Mouse (Mus musculus): ENCODE data around the gene Mamstr. TPM values are rescaled to one million over a fixed set of nuclear protein-coding genes. Genes with fewer than 3 reads are reported as not detected.
A peak's percentile ranks its signal among the peaks of the same experiment; 100 is the strongest.

Gene Mamstr
- total RNA-seq, 1 experiment = 0.71 TPM

DNA sequence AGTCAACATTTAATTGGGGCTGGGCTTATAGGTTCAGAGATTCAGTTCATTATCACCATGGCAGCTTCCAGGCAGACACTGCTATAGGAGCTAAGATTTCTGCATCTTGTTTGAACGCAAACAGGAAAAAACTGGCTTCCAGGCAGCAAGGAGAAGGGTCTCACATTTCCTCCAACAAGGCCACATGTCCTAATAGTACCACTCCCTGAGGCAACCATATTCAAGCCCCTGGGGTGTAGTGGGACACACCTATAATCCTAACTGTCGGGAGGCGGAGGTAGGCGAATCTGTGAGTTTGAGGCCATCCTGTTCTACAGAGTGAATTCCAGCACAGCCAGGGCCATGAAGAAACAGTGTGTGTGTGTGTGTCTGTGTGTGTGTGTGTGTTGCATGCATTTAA, 44.6 kb upstream of the Mamstr start:
- H3K27ac ChIP-seq (ENCODE audit: insufficient read depth, low read depth, low read length, poor library complexity, severe bottlenecking) = peak overlapping the region; percentile 49; the same call in 1 of the 2 replicates
- TF ChIP-seq HCFC1 (IDR thresholded peaks at IDR 0.05; ENCODE audit: borderline replicate concordance, insufficient read depth, low read length) = no peak
- no peak for TF ChIP-seq ZNF384 (IDR thresholded peaks at IDR 0.05; ENCODE audit: low read depth, low read length)
- DNase-seq (ENCODE audit: low read depth, low spot score) = no peak
- H3K9me3 ChIP-seq (ENCODE audit: control insufficient read depth, insufficient read depth, low read depth, low read length) = no peaks in the 10 kb centered on the region
- in situ Hi-C loops (cut with MboI; ENCODE audit: low sequenced_read_pairs in 2 of 2, unreplicated experiment in 2 of 2) = loop anchor here in 1 of 2 experiments (10.0 kb wide), 1 partner anchor 120 kb away; no protein-coding TSS in a partner anchor
- H3K9ac ChIP-seq (ENCODE audit: insufficient read depth, low read depth, low read length, poor library complexity, severe bottlenecking) = no peak overlapping the region
- H3K4me1 ChIP-seq (ENCODE audit: control insufficient read depth in 2 of 2, insufficient read depth in 2 of 2, low read length in 2 of 2, poor library complexity in 1 of 2) = peaks cover 2 to 24% of the 10 kb centered on the region in 2 experiments; a peak in 2 of 4 replicates
- H3K4me3 ChIP-seq (ENCODE audit: insufficient read depth in 1 of 2, low read depth in 1 of 2, low read length in 2 of 2, poor library complexity in 1 of 2, severe bottlenecking in 1 of 2) = no peak overlapping the region
- peaks cover under 1% of the 10 kb centered on the region; the same call in 1 of the 2 replicates for H3K36me3 ChIP-seq (ENCODE audit: control insufficient read depth, insufficient read depth, low read length, poor library complexity, severe bottlenecking)

DNA sequence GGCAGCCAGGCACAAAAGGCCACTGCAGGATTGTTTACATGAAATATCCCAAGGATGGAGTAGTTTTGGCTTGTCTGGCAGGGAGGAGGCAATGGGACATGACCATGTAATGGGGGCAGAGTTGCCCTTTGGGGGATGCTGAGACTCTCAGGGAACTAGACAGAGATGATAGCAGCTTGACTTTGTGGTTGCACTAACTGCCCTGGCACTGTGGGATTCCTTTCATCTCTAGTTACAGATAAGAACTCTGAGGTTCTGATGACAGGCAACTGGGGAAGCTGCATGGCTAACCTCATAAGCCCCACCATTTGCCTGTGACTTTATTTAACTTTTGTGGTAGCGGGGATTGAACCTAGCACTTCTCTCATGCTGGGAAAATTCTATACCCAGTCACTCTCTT, 43.7 kb upstream of the Mamstr start:
- no peaks in the 10 kb centered on the region for H3K9me3 ChIP-seq (ENCODE audit: control insufficient read depth, insufficient read depth, low read depth, low read length)
- no peak overlapping the region for H3K9ac ChIP-seq (ENCODE audit: insufficient read depth, low read depth, low read length, poor library complexity, severe bottlenecking)
- in situ Hi-C loops (cut with MboI; ENCODE audit: low sequenced_read_pairs in 2 of 2, unreplicated experiment in 2 of 2) = loop anchor here in 1 of 2 experiments (10.0 kb wide), 1 partner anchor 121 kb away; no protein-coding TSS in a partner anchor
- no peak for DNase-seq (ENCODE audit: low read depth, low spot score)
- H3K4me1 ChIP-seq (ENCODE audit: control insufficient read depth in 2 of 2, insufficient read depth in 2 of 2, low read length in 2 of 2, poor library complexity in 1 of 2) = peaks cover 2 to 29% of the 10 kb centered on the region in 2 experiments; a peak in 2 of 4 replicates
- no peak overlapping the region for H3K27ac ChIP-seq (ENCODE audit: insufficient read depth, low read depth, low read length, poor library complexity, severe bottlenecking)
- no peaks in the 10 kb centered on the region; the same call in 1 of the 2 replicates for H3K36me3 ChIP-seq (ENCODE audit: control insufficient read depth, insufficient read depth, low read length, poor library complexity, severe bottlenecking)
- TF ChIP-seq MAFK (IDR thresholded peaks at IDR 0.05; ENCODE audit: insufficient read depth, low read depth, low read length) = no peak
- no peak for TF ChIP-seq CHD2 (IDR thresholded peaks at IDR 0.05; ENCODE audit: low read depth, low read length)
- TF ChIP-seq ZNF384 (IDR thresholded peaks at IDR 0.05; ENCODE audit: low read depth, low read length) = no peak
- TF ChIP-seq ZC3H11A (IDR thresholded peaks at IDR 0.05; ENCODE audit: borderline replicate concordance, low read depth, low read length) = no peak
- no peak for TF ChIP-seq HCFC1 (IDR thresholded peaks at IDR 0.05; ENCODE audit: borderline replicate concordance, insufficient read depth, low read length)
- no peak overlapping the region for H3K4me3 ChIP-seq (ENCODE audit: insufficient read depth in 1 of 2, low read depth in 1 of 2, low read length in 2 of 2, poor library complexity in 1 of 2, severe bottlenecking in 1 of 2)

DNA sequence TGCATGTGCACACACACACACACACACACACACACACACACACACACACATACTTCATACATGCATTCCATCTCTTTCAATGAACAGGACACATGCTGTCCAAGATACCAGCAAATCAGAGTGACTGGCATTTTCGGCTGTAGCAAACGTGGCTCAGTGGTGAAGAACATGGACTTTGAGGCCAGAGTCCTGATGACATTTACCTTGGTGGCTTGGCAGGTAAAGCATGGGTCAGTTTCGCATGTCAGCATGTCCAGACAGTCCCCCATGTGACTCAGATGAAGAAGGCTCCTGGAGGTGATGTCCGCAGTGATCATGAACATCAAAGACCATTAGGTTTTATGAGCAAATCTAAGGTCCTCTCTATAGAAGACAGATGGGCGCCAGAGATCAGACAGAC, 42.8 kb upstream of the Mamstr start:
- H3K4me3 ChIP-seq (ENCODE audit: insufficient read depth in 1 of 2, low read depth in 1 of 2, low read length in 2 of 2, poor library complexity in 1 of 2, severe bottlenecking in 1 of 2) = no peak overlapping the region
- H3K27ac ChIP-seq (ENCODE audit: insufficient read depth, low read depth, low read length, poor library complexity, severe bottlenecking) = no peak overlapping the region
- H3K36me3 ChIP-seq (ENCODE audit: control insufficient read depth, insufficient read depth, low read length, poor library complexity, severe bottlenecking) = no peaks in the 10 kb centered on the region; the same call in 1 of the 2 replicates
- H3K9me3 ChIP-seq (ENCODE audit: control insufficient read depth, insufficient read depth, low read depth, low read length) = no peaks in the 10 kb centered on the region
- peaks cover 2 to 34% of the 10 kb centered on the region in 2 experiments; a peak in 2 of 4 replicates for H3K4me1 ChIP-seq (ENCODE audit: control insufficient read depth in 2 of 2, insufficient read depth in 2 of 2, low read length in 2 of 2, poor library complexity in 1 of 2)
- TF ChIP-seq HCFC1 (IDR thresholded peaks at IDR 0.05; ENCODE audit: borderline replicate concordance, insufficient read depth, low read length) (no peak), CHD2 (IDR thresholded peaks at IDR 0.05; ENCODE audit: low read depth, low read length) (no peak), MAFK (IDR thresholded peaks at IDR 0.05; ENCODE audit: insufficient read depth, low read depth, low read length) (no peak), ZC3H11A (IDR thresholded peaks at IDR 0.05; ENCODE audit: borderline replicate concordance, low read depth, low read length) (no peak), ZNF384 (IDR thresholded peaks at IDR 0.05; ENCODE audit: low read depth, low read length) (no peak)
- in situ Hi-C loops (cut with MboI; ENCODE audit: low sequenced_read_pairs in 2 of 2, unreplicated experiment in 2 of 2) = loop anchor here in 1 of 2 experiments (10.0 kb wide), 1 partner anchor 122 kb away; no protein-coding TSS in a partner anchor
- DNase-seq (ENCODE audit: low read depth, low spot score) = no peak
- H3K9ac ChIP-seq (ENCODE audit: insufficient read depth, low read depth, low read length, poor library complexity, severe bottlenecking) = no peak overlapping the region

DNA sequence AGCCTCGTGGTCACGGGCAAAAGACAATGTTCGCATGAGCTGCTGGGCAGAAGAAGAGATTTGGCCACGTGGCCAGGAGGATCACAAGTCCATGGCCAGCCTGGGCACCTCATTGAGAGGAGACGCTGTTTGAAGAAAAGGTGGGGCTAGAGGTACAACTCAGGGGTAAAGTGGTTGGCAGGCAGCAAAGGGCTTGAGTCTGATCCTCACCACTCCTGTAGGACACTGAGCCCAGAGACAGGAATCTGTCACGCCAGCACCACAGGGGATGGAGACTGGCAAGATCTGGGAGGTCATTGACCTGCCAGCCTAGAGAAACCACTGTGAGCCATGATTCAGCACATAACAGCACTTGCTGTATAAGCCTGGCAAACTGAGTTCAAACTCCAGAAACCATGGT, 42.2 kb upstream of the Mamstr start:
- Histone ChIP-seq H3K9ac (ENCODE audit: insufficient read depth, low read depth, low read length, poor library complexity, severe bottlenecking) (no peak overlapping the region), H3K4me3 (ENCODE audit: insufficient read depth in 1 of 2, low read depth in 1 of 2, low read length in 2 of 2, poor library complexity in 1 of 2, severe bottlenecking in 1 of 2) (no peak overlapping the region), H3K9me3 (ENCODE audit: control insufficient read depth, insufficient read depth, low read depth, low read length) (no peaks in the 10 kb centered on the region), H3K27ac (ENCODE audit: insufficient read depth, low read depth, low read length, poor library complexity, severe bottlenecking) (no peak overlapping the region), H3K36me3 (ENCODE audit: control insufficient read depth, insufficient read depth, low read length, poor library complexity, severe bottlenecking) (no peaks in the 10 kb centered on the region; the same call in 1 of the 2 replicates), H3K4me1 (ENCODE audit: control insufficient read depth in 2 of 2, insufficient read depth in 2 of 2, low read length in 2 of 2, poor library complexity in 1 of 2) (peaks cover 2 to 34% of the 10 kb centered on the region in 2 experiments; a peak in 2 of 4 replicates)
- no peak for DNase-seq (ENCODE audit: low read depth, low spot score)
- TF ChIP-seq MAFK (IDR thresholded peaks at IDR 0.05; ENCODE audit: insufficient read depth, low read depth, low read length) (no peak), ZNF384 (IDR thresholded peaks at IDR 0.05; ENCODE audit: low read depth, low read length) (no peak), ZC3H11A (IDR thresholded peaks at IDR 0.05; ENCODE audit: borderline replicate concordance, low read depth, low read length) (no peak), CHD2 (IDR thresholded peaks at IDR 0.05; ENCODE audit: low read depth, low read length) (no peak), HCFC1 (IDR thresholded peaks at IDR 0.05; ENCODE audit: borderline replicate concordance, insufficient read depth, low read length) (no peak)
- in situ Hi-C loops (cut with MboI; ENCODE audit: low sequenced_read_pairs in 2 of 2, unreplicated experiment in 2 of 2) = loop anchor here in 1 of 2 experiments (10.0 kb wide), 1 partner anchor 123 kb away; no protein-coding TSS in a partner anchor
